Mouse (Mus musculus) bone marrow, adult 2 months (tissue): ENCODE data around the gene Nup62. TPM values are rescaled to one million over a fixed set of nuclear protein-coding genes. Genes with fewer than 3 reads are reported as not detected.

ENCODE experiments used
- H3K27ac ChIP-seq: fragments of 200-500 bp; 2 replicates; pipeline ENCODE4 v1.5.1; 2012; ENCODE audit warnings: low read depth, mild to moderate bottlenecking, control low read depth, inconsistent platforms, low read length; ENCODE audit not compliant: control insufficient read depth, poor library complexity, insufficient read depth
- H3K4me1 ChIP-seq: fragments of 200-500 bp; 2 replicates; pipeline ENCODE4 v1.6.1; 2011; ENCODE audit warnings: low read length; ENCODE audit not compliant: control insufficient read depth, insufficient read depth
- H3K4me3 ChIP-seq: fragments of 200-500 bp; replicated peaks from 2 replicates; pipeline ENCODE3; 2011; ENCODE audit warnings: mild to moderate bottlenecking, low read depth, low read length, control low read depth; ENCODE audit not compliant: control insufficient read depth
- CTCF ChIP-seq: fragments of 200-500 bp; IDR thresholded peaks from 2 replicates; pipeline ENCODE4 v1.5.1; 2011; ENCODE audit warnings: low read length, control low read depth; ENCODE audit not compliant: control insufficient read depth, insufficient read depth
- POLR2A ChIP-seq: fragments of 200-500 bp; IDR thresholded peaks from 2 replicates; pipeline ENCODE4 v1.6.1; 2011; ENCODE audit warnings: low read depth, mild to moderate bottlenecking, control low read depth, low read length, borderline replicate concordance; ENCODE audit not compliant: control insufficient read depth
- WGBS: fragments of 180-500 bp; shearing (Covaris S2); methylation state at CpG from one replicate; pipeline ENCODE4 v1.1.7; 2018; 5-methylcytosine and 5-hydroxymethylcytosine counted together
- polyA plus RNA-seq: library from polyadenylated mRNA; stranded (reverse); fragments of >200 nt; gene quantifications from 2 replicates; pipeline ENCODE4 v1.2.4, GENCODE M21; 2011; ENCODE audit warnings: low replicate concordance; ENCODE audit not compliant: missing spikeins, insufficient read depth, insufficient read length

The Nup62 gene
- polyA plus RNA-seq, 1 experiment: 44.7 TPM

DNA sequence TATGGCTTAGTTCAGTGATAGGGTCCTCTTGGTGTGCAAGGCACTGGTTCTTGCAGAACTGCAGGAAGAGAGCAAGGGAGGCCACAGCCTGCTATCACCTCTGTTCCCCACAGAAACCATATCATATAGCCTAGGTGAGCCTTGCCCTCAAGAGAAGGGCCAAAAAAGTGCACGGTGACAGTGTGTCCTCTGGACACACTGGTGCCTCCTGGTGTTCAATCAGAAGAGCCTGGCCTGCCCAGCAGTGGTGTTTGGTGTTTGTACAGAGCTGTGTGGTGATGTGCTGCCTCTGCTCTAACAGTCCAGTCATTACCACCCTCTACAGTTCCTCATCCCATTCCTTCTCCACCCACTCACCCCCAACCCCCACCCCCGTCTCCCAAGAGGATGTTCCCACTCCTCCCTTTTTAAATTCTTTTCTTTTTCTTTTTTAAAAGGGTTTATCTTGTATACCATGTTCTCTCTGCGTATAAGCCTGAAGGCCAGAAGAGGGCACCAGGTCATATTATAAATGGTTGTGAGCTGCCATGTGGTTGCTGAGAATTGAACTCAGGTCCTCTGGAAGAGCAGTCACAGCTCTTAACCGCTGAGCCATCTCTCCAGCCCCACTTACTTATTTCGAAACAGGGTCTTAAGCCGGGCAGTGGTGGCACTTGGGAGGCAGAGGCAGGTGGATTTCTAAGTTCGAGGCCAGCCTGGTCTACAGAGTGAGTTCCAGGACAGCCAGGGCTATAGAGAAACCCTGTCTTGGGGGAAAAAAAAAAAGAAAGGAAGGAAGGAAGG, 6.0 kb downstream of the Nup62 start:
- WGBS: 63% methylated on average over 7 of the region's 7 CpGs
- Histone ChIP-seq H3K4me3 (no peak overlapping the region), H3K27ac (no peak overlapping the region), H3K4me1 (peaks cover 7% of the 10 kb centered on the region)
- peak; percentile 28; the same call in 1 of the 2 replicates for TF ChIP-seq CTCF
- TF ChIP-seq POLR2A: no peak

GRCm38 (mm10) chr7:44823409-44823808, 7.5 kb downstream of the Nup62 start:
- H3K27ac ChIP-seq: no peak overlapping the region
- H3K4me3 ChIP-seq: no peak overlapping the region
- TF ChIP-seq CTCF (no peak), POLR2A (no peak)
- 43% methylated on average over 7 of the region's 7 CpGs for WGBS
- peaks cover 7% of the 10 kb centered on the region for H3K4me1 ChIP-seq

DNA sequence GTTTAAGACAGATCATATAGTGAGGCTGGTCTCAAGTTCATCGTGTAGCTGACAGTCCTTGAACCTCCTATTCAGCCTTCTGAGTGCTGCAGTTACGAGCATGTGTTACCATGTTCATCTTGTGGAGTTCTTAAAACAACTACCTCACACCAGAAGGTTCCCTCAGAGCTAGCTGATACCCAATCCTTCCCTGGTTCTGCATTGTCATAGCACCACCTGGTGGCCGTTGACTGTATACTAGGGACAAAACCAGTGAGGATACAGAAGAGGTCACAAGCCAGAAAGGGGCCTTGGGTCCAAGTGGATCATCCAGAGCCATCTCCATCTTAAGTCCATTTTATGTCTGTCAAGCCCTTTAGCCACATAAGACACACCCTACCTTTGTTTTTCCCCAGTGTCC, 9.0 kb downstream of the Nup62 start:
- peaks cover 3% of the 10 kb centered on the region for H3K4me1 ChIP-seq
- TF ChIP-seq POLR2A (no peak), CTCF (peak; percentile 83)
- WGBS: 10% methylated on average over 3 of the region's 3 CpGs

DNA sequence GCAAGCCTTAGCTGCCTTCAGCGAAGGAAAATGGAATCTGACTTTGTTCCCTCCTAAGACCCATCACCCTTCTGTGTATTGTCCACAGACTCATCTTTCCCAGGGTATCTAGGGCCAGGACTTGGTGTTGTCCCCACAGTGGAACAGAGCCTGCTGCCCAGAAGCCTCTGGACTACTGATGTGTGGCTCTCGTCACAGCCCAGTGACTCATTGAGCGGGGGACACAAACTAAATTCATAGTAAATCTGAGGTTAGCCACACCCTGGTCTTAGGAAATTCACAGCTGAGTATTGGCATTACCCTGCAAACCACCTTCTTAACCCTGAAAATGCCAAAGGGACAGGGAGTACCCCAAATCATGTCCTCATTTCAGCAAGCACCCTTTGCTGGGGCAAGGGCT, 10.9 kb downstream of the Nup62 start:
- H3K4me1 ChIP-seq: peaks cover 1% of the 10 kb centered on the region
- TF ChIP-seq CTCF (no peak), POLR2A (no peak)
- 62% methylated on average over 3 of the region's 3 CpGs for WGBS

More for the DNA sequence above, 9.0 kb downstream of the Nup62 start:
- Histone ChIP-seq H3K4me3 (no peak overlapping the region), H3K27ac (no peak overlapping the region)

DNA sequence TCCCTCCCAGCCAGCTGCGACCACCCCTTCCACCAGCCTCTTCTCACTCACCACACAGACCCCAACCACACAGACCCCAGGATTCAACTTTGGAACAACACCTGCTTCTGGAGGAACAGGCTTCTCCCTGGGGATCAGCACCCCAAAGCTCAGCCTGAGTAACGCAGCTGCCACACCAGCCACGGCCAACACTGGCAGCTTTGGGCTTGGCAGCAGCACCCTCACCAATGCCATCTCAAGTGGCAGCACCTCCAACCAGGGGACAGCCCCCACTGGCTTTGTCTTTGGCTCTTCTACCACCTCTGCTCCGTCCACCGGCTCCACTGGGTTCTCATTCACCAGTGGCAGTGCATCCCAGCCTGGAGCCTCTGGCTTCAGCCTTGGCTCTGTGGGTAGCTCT, 12.8 kb downstream of the Nup62 start:
- Histone ChIP-seq H3K4me3 (no peak overlapping the region), H3K4me1 (no peaks in the 10 kb centered on the region; the same call in none of the 2 replicates), H3K27ac (no peak overlapping the region)
- no peak for TF ChIP-seq CTCF
- no peak for TF ChIP-seq POLR2A
- WGBS: 83% methylated on average over 5 of the region's 5 CpGs

More for the DNA sequence above, 10.9 kb downstream of the Nup62 start:
- Histone ChIP-seq H3K27ac (no peak overlapping the region), H3K4me3 (no peak overlapping the region)

GRCm38 (mm10) chr7:44832763-44833162, 16.9 kb downstream of the Nup62 start:
- H3K27ac ChIP-seq: no peak overlapping the region
- no peak overlapping the region for H3K4me3 ChIP-seq
- 77% methylated on average over 4 of the region's 4 CpGs for WGBS
- TF ChIP-seq POLR2A (no peak), CTCF (no peak)
- peaks cover 1% of the 10 kb centered on the region for H3K4me1 ChIP-seq

- Histone ChIP-seq H3K4me1 (peaks cover 6% of the 10 kb centered on the region), H3K27ac (peak overlapping the region; percentile 32; the same call in 1 of the 2 replicates), H3K4me3 (no peak overlapping the region)
- no peak for TF ChIP-seq CTCF
- TF ChIP-seq POLR2A: no peak
- 58% methylated on average over 1 of the region's 1 CpGs for WGBS
Measured at GRCm38 (mm10) chr7:44835373-44836015, 19.6 kb downstream of the Nup62 start.

DNA sequence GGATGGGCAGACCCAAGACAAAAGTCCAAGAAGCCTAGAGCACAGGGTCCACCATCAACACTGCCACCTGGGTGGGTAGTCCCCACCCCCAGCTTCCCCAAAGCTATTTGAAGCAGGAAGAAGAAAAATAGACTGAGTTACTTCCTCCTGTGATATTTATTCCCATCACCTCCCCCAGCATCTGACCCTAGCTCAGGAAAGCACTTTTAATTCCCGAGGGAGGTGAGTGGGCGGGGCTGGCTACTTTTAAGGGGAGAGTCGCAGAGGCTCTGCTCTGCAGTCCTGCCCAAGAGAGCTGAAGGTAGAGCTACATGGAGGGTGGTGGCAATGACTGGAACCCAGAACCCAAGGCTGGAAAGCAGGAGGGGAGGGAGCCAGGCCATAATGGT, 20.1 kb downstream of the Nup62 start:
- Histone ChIP-seq H3K27ac (peak overlapping the region; percentile 32), H3K4me3 (peak overlapping the region; percentile 1), H3K4me1 (peaks cover 6% of the 10 kb centered on the region)
- no peak for TF ChIP-seq CTCF
- TF ChIP-seq POLR2A: no peak
- 50% methylated on average over 3 of the region's 3 CpGs for WGBS
